Mouse (Mus musculus): ENCODE measurements at regions not wholly inside any gene's neighbourhood (a gene's known extent, or its start where the extent isn't known, plus 50 kb on each side); places are given as distances from the start of the nearest gene placed in this dataset.

DNA sequence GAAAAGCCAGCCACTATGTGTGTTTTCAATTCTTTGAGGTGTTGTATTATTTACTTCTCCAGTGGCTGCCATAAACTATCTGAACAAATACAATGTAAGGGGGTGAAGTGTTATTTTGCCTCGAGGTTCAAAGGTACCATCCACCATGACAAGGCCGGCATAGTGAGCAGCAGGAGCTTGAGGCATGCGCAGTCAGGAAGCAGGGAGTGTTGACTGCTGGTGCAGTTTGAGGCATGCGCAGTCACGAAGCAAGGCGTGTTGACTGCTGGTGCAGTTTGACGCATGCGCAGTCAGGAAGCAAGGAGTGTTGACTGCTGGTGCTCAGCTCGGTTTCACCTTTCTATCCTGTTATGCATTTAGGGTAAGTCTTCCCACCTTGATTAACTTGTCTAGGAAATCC is 184.9 kb upstream of the Eci2 start:
- intact Hi-C loops (cut with DNase I), result no loop called here
- no peak for DNase-seq

DNA sequence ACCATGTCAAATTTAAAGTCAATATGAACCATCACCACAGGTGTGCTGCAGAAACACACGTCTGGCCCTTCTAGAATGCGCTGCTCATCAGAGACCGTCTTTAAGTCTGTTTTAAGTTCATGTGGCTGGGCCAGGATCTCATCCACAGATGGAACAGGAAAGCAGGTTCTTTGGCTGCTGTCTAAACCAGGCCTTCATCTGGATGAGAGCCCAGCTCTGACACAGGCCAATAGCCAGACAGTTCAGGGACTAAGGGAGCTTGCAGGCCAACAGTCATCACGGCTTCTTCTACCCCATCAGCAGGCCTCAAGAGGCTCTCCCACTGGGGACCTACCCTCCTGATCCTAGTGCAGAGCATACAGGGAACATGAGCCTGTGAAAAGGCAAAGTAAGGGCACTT is 185.4 kb upstream of the Eci2 start:
- intact Hi-C loops (cut with DNase I), result no loop called here
- DNase-seq, result peak; percentile 55 to 59

DNA sequence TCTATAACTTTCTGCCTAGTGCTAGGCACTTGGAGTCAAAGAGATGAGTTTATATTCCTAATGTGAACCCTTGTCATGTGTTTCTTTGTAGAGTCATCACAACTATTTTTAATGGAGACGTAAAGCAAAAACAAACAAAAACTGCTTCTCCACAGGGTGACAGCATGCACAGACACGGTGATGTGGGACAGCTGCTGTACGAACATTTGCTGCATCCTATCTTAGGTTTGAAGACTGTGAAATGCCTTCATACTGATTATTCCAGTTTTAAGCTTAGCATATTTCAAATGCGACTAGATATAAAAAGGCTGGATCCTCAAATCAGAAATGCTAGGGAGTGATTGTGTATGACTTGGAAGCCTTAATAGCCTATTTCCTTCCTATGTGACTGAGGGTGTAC is 187.3 kb upstream of the Eci2 start:
- peak in 1 of 2 experiments; percentile 11 for DNase-seq
- intact Hi-C loops (cut with DNase I), result no loop called here

DNA sequence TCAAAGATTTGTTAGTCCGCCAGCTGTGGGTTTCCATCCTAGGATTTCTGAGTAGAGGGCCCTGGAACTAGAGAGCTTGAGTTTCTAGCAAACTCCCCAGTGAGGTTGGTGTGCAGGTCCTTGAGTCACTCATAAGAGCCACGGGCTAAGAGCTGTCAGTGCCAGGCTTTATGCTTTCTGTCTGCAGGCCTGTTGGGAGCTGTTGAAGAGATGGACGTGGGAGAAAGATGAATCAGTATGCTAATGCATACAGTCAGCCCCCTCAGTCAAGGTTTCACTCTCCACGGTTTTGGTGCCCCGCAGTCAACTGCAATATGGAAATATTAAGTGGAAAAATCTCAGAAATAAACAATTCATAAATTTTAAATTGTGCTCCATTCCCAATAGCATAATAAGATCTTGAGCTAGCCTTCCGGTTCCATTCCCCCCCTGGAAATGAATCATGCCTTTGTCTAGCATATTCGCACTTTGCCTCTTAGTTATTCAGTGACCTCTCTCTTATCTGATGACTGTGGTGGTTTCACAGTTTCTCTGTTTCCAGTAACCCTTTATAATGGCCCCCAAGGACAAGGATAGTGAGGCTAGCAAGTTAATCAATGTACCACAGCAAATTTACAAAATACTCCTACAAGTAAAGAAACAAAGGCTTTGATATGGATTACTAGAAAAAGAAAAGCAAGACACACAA is 199.4 kb upstream of the Eci2 start:
- DNase-seq, result no peak
- intact Hi-C loops (cut with DNase I), result no loop called here

DNA sequence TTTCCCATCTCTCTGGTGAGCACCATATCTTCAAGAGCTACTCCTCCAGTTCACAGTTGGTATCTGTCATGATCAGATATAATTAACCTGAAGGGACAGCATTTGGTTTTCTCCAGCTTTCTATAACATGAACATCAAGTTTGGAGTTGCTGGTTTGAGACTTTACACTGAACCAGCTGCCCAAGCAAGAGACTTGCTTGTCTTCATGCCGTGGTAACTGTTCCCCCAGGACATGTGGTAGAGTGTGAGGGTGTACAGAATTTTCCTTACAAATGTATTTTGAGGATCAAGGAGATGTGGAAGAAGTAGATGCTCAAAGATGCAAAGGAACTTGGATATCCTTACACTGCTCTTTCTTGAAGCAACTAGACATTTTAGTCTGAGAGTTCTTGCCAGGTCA is 200.0 kb upstream of the Eci2 start:
- DNase-seq, result no peak
- intact Hi-C loops (cut with DNase I), result no loop called here

DNA sequence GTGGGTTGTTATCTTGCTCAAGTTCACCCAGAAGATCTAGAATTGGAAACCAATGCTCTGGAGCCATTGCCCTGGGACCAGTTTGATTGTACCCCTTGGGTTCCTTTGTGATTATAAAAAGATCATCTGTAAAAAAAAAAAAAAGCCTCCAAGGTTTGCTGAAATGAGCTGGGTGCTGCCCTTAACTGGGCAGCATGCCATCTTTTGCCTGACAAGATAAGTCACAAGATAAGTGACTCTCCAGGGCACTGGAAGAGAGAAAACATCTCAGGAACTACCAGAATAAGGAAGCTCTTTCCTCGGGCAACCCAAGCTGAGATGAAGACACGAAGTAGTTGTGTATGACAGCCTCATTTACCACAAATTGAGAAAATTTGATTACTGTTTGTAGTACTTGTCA is 202.7 kb upstream of the Eci2 start:
- no peak for DNase-seq
- intact Hi-C loops (cut with DNase I), result no loop called here

DNA sequence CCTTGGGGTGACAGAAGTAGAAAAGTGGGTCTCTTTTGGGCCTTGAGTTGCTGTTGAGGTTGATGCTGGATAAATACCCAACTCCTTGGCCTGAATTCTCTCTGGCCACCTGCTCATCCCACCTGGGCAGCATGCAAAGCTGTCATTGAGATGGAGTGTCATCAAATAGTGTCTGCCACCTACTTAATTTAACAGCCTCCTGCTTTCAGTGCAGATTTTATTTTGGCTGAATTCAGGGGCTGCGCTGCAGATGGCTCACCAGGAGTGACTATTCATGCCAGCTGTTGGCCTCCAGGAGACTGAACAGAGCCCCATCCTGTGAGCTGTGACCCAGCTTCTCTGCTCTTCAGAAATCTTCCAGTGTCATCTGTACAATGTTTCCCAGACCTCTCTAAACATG is 206.7 kb upstream of the Eci2 start:
- intact Hi-C loops (cut with DNase I), result no loop called here
- DNase-seq, result no peak

DNA sequence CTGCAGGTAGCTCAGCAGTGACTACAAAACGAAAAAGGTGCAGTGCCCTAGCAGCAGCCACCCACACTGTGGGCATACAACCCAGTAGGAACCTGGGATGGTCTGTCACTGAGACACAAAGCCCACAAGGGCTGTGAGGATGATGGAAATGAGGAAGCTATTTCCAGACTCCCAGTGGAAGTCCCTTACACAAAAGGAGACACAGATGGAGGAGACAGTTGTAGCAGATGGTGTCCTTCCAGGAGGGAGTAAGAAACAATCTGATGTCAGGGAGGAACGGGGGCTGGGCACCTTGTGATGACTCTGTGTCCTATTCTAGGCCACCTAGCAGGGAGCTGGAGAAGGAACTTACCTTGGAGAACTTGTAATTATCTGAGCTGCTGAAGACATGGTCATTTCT is 214.5 kb upstream of the Eci2 start:
- intact Hi-C loops (cut with DNase I), result no loop called here

DNA sequence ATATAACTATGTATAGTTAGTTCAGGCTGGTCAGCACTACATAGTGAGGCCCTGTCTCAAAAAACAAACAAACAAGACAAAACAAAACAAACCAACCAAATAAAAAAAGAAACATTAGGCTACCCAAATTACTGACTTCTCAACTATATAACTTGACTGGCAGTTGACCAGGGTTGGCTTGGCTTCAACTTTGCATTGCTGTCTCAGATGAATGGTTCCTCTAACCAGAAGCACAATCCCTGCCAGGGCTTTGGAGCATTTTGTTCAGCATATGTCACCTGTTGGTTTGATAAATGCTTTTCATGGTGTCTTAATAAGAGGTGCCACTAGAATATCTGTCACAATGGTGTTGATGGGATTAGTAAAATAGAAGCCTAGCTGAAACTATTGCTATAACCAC is 217.1 kb upstream of the Eci2 start:
- intact Hi-C loops (cut with DNase I), result no loop called here
- no peak for DNase-seq

More for the DNA sequence above, 214.5 kb upstream of the Eci2 start:
- DNase-seq, result no peak

DNA sequence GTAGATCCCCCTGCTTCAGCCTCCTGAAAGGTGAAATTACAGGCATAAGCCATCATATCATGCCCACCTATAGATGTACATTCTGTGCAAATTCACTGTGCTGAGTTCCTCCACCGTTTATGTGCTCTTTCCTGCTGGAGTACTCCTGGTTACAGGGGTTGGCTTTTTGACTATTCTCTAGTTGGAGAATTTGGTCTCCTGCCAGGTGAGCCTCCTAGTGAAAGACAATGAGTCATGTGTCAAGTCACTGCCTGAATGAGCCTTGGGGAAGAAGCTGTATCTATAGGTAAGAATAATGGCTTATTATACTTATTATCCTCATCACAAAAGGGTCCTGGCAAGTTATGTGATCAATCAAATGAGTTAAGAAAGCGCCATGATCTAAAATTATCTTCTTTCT is 230.5 kb upstream of the Eci2 start:
- DNase-seq, result peak in 1 of 2 experiments; percentile 12
- intact Hi-C loops (cut with DNase I), result no loop called here

DNA sequence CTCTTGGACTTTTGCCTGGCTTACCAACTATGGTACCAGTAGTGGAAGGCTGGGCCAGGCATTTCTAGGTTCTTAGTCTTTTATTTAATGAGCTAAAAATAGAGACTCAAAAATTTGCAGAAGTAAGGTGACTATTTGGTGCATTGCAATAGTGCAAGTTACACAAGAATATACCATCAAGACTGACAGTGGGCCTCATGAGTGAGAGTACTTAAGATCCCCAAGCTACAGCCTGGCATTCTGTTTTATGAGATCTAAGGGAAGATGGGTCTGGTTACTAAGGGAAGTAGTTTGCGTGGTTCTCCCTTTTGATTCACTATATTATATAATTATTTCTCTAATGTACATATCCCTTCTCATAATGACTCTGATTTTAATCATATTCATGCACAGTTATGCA is 231.8 kb upstream of the Eci2 start:
- intact Hi-C loops (cut with DNase I), result no loop called here

DNA sequence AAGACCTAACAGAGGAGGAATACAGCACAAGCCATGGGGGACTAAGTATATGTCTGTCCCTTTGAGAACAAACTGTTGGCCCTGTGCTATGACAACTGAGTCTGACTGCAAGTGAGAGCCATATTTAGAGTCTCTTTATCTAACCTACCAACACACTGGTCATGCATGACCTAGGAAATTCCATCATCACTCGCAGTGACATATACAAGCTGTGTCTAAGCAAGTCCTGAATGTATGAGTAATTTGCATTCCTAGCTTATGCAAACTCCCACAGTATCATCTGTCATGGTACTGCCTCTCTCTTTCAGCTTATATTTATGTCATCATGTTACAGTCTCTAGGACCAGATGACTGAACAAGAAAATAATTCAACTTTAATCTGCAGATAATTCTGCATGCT is 257.1 kb upstream of the Eci2 start:
- DNase-seq, result no peak

More for the DNA sequence above, 231.8 kb upstream of the Eci2 start:
- DNase-seq, result no peak

DNA sequence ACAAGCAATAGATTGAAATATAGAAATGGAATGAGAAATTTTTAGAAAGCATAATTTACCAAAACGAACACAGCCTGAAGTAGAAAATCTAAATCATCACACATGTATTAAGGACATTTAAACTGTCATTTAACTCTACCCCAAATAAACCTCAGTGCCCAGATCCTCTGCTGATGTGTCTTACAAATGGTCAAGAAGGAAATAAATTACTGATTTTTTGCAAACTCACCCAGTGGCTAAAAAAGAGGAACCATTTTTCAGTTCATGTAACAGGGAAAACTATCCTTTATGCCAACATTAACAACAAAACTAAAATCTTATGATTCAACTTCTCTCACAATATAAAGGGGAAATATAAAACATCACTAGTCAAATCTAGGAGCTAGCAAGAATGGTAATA is 275.2 kb upstream of the Eci2 start:
- no peak for DNase-seq
- intact Hi-C loops (cut with DNase I), result no loop called here

More for the DNA sequence above, 257.1 kb upstream of the Eci2 start:
- intact Hi-C loops (cut with DNase I), result no loop called here

DNA sequence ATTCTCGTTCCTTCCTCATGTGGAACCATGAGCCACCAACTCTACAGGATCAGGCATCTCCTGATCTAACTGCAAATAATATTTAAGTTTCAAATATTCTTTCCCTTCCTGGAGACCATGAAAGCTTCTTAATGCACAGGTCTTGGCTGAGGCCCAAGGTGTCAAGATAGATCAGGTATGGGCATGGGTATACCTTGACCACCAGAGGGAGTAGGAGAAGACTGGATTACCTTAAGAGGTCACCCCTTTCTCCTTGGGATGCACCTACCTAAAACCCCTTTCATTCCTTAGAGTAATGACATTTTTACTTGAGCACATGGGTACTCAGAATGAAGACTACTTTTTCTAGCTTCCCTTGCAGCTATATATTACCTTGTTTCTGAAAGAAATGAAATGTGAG is 289.9 kb upstream of the Eci2 start:
- intact Hi-C loops (cut with DNase I), result no loop called here

DNA sequence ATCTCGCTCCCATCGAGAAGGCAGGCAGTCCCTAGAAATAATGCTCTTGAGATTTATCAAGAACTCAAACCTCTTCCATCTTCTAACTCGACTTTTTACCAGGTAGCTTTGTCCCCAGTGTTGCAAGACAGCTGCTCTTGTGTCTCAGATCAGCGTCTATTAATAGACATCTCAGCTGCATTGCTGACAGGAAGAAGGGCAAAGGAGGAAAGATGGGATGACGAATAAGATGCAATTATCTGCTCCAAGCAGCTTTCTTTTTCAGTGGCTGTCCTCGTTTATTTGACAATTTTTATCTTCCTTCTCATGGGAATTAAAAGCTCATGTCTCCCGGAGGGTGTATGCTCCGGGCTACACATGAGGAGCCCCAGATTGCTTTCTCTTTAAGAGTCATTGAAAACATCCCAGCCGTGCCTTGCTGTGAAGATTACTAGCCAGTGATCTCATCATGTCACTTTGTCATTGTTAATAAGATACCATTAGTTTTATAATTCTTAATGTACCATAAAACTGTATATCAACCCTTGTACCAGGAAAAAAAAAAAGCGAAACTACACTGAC is 299.9 kb upstream of the Eci2 start:
- intact Hi-C loops (cut with DNase I), result no loop called here
- peak; percentile 6 to 8 for DNase-seq

More for the DNA sequence above, 289.9 kb upstream of the Eci2 start:
- no peak for DNase-seq

DNA sequence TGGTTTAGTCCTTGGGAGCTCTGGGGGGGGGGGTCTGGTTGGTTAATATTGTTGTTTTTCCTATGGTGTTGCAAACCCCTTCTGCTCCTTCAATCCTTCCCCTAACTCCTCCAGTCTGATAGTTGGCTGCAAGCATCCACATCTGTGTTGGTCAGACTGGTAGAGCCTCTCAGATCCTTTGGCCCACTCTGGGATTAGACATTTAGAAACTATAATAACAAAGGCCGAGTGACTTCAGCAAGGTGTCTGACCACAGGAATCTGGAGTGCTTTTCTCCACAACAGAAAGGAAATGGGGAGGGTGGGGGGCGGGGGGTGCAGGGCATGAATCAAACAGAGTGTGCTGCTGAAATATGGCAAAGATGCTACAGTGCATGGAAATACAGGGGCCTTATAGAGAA is 301.4 kb upstream of the Eci2 start:
- no peak for DNase-seq
- intact Hi-C loops (cut with DNase I), result no loop called here

DNA sequence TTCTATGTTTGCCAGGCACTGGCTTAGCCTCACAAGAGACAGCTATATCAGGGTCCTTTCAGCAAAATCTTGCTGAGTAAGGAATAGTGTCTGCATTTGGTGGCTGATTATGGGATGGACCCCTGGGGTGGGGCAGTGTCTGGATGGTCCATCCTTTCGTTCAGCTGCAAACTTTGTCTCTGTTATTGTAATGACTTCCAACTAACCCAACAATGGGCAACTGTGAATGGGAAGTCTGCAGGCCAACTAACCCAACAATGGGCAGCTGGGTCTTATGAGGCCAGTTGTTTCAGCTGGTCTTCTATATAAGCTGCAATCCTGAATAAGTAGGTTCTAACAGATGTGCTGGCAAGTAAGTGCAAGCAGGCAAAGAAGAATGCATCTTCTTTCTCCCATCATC is 304.0 kb upstream of the Eci2 start:
- DNase-seq, result no peak
- intact Hi-C loops (cut with DNase I), result no loop called here

DNA sequence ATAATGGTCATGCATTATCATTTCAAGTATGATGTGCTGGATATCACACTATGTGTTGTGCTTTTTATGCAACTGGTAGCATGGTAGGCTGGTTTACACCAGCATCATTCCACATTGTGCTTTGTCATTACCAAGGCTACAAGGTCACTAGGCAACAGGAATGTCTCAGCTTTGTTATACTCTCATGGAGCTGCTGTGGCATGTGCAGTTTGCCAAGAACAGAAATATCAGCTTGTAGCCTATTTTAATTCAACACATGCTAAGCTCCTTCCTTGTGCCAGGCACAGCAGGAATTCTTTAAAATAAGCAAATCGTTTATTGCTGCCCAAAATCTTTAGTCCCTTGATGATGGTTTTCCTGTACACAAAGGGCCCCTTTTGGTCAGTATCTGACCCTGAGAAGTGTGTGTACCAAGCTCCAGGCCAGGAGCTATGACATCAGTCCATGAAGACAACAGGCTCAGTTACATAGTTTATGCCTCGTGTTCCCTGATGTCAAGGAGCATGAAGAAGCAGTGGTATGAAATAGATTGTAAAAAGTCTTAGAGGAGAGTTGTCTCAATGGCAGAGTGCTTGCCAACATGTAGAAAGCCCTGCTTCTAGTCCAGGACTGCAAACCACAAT is 314.0 kb upstream of the Cdyl start:
- intact Hi-C loops (cut with DNase I), result no loop called here
- DNase-seq, result no peak

DNA sequence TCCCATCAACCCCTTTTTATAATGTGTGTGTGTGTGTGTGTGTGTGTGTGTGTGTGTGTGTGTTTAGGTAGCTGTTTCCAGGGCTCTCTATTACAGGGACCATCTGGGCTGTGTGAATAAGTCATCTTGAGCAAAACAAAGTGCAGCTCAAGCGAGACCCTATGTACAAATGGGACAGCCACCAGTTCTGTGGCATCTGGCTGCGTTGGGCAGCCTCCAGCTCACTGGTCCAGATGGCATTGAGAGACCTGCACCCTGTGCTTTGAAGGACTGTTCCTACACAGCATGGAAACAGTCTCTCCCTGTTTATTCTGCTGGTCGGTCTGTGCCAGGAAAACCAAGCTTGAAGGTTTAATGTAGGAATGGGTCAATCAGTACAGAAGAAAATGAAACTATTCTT is 311.4 kb upstream of the Cdyl start:
- intact Hi-C loops (cut with DNase I), result no loop called here
- no peak for DNase-seq

DNA sequence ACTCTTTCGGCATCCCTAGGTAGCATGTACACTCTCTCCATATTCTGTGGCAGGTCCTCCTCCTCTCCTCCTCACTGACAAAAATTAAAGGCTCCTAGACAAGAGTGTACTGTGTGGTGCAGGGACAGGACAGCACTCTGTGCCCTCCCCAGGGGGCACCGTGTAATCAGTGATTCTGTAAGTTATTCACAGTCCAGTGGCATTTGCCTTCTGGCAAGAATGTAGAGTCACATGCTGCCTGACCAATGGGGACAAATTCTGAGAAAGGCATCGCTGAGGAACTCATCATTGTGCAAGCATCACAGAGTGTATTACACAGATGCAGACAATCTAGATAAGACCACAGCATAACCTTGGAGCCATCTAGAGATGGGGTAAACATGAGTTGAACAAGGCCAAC is 300.3 kb upstream of the Cdyl start:
- intact Hi-C loops (cut with DNase I), result no loop called here
- no peak for DNase-seq

DNA sequence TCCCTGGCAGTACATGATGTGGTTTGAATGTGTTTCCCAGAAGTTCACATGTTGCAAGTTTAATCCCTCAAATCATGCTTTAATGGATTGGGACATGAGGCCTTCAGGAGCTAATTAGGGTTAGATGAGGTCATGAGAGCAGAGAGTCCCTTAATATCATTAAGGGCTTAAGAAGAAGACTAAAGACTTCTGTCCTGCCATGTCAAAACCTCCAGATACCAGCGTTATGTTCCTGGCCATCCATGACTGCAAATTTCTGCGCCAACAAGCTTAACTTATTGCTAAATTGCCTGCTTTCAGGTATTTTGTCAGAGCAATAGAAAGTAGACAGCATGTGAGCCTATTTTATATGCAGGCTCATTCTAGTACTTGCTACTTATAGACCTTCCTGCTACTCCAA is 282.1 kb upstream of the Cdyl start:
- intact Hi-C loops (cut with DNase I), result no loop called here
- no peak for DNase-seq

DNA sequence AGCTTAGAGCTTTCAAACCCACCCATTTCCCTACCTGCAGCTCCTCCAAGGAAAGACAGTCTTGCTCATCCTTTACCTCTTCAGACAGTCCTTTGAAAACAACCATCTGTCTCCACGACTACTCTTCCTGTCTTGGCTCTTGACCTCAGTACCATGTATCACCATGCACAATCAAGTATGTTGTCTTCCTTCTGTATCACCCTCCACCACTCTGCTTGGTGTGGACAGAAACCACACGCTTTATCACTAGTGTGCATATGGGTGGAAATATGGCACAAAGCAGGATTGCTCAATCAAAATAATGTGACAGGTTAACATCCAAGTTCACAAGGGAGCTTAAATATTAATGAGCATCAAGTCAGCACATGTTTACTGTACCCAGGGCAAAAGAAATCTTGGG is 280.1 kb upstream of the Cdyl start:
- intact Hi-C loops (cut with DNase I), result no loop called here

More for the DNA sequence above, 280.1 kb upstream of the Cdyl start:
- DNase-seq, result no peak

All from heart, postnatal 10 days (tissue).